In the genomic region with DNA sequence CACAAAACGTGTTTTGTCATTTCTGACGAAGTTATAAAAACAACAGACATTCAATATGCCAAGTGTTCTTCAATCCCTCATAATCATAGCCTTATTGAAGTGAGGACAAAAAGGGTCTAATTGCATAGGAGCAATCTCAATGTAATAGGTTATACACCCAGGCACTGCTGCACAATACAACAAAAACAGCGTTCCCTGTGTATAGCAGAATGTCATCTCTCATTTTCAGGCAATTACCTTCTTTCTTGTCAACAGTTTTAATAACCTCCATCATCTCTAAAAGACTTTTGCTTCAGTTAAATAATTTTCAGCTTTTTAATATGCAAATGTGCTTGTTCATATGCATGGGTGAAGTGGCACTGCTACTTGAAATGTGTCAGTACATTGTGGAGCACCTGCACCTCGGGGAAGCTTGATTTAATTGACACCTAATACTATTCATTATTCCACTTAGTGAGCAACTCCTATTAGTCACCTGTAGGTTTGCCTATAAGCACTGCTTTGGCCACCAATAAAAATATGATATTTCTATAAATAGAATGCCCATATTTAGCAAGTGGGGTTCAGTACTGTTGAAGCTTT, we compare ENCODE assay signal across 14 mouse cellular contexts.
"Had no signal": no experiment of that assay in that cellular context is flagged by ENCODE, and none has a peak within 500 bp of the region (broad histone marks: within the 10 kb centered on the region; RNA-seq: fewer than 3 reads in every experiment).

No protein-coding gene starts in this region.

- ATAC-seq: midbrain, embryonic 13.5 days; midbrain, embryonic 15.5 days had no signal

- H3K27ac ChIP-seq: midbrain, embryonic 10.5 days; midbrain, embryonic 13.5 days; midbrain, embryonic 15.5 days; neural tube, embryonic 12.5 days; stomach, embryonic 15.5 days; stomach, postnatal 0 days had no signal

- H3K9ac ChIP-seq: lung, embryonic 14.5 days; midbrain, embryonic 13.5 days; midbrain, embryonic 15.5 days; neural tube, embryonic 12.5 days; stomach, embryonic 15.5 days had no signal

- H3K9me3 ChIP-seq: midbrain, embryonic 10.5 days; midbrain, embryonic 13.5 days; midbrain, embryonic 15.5 days; neural tube, embryonic 12.5 days; stomach, embryonic 15.5 days had no signal

- H3K4me3 ChIP-seq: midbrain, embryonic 10.5 days; midbrain, embryonic 13.5 days; midbrain, embryonic 15.5 days; neural tube, embryonic 12.5 days; stomach, embryonic 15.5 days had no signal

- H3K36me3 ChIP-seq: midbrain, embryonic 10.5 days; midbrain, embryonic 13.5 days; midbrain, embryonic 15.5 days; neural tube, embryonic 12.5 days; stomach, embryonic 15.5 days had no signal

- H3K4me2 ChIP-seq: lung, embryonic 14.5 days; midbrain, embryonic 13.5 days; midbrain, embryonic 15.5 days; neural tube, embryonic 12.5 days; stomach, embryonic 15.5 days had no signal

- DNase-seq: lung, adult 18-20 months; lung, embryonic 14.5 days; lung, postnatal 10 days; lung, postnatal 4 days; right cerebral cortex, postnatal 14 days; thymus, adult 18-20 months; thymus, postnatal 25 days; thymus, postnatal 4 days had no signal

- H3K27me3 ChIP-seq: midbrain, embryonic 13.5 days; midbrain, embryonic 15.5 days; neural tube, embryonic 12.5 days; stomach, embryonic 15.5 days had no signal
